Mouse (Mus musculus) left cerebral cortex, postnatal 10 days (tissue): ENCODE data around the gene Otud3. TPM values are rescaled to one million over a fixed set of nuclear protein-coding genes. Genes with fewer than 3 reads are reported as not detected.
"Not testable (repeated sequence)": the region's sequence is repeated elsewhere in the genome, so short reads cannot be mapped to it uniquely, and the experiment has no call there.

ENCODE experiments used
- DNase-seq, 2 experiments: peaks; one replicate each; pipeline ENCODE4 v3.0.0; 2021 to 2022; ENCODE audit warnings: low spot score in 2 of 2, mixed read lengths in 1 of 2; ENCODE audit errors: extremely low spot score in 1 of 2
- intact Hi-C: fragments of 180-260 bp; cut with DNase I; formaldehyde crosslinking; loops from one replicate; pipeline ENCODE4 v1.15.1; 2025
- total RNA-seq, 2 experiments: library from RNA; stranded (reverse); gene quantifications; 2 replicates each; pipeline ENCODE4 v1.2.3; 2021

The Otud3 gene
- total RNA-seq, 2 experiments from 2014 or later: 13.1 to 13.7 TPM

DNA sequence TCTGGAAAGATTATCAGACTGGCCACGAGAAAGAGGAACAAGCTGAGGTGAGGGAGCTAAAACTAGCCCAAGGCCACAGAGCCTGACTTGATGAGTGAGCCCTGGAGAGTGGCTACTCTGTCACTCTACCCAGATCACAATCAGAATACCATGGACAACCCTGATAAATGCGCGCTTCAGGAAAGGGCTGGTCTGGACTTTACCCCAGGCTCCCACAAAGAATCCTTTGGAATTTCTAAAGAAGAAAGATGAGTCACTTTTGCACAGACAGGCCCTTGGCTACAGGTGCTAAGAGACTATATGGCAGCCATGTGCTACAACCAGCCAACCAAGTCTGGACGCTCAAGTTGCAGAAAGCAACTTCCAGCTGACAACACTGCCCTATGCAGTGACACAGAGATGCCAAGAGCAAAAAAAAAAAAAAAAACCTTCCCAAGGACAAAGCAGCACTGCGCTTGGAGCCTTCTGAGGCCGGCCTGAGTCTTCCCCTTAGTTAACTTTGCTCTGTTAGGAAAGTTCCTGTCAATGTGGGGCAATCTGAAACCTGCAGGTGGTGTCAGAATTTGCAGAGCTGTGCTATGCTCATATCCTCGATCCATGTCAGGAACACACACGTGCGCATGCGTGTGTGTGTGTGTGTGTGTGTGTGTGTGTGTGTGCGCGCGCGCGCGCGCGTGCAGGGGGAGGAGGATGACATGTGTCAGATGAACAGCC lies 8.0 kb downstream of the Otud3 start:
- no peak for DNase-seq
- intact Hi-C loops: no loop called here

DNA sequence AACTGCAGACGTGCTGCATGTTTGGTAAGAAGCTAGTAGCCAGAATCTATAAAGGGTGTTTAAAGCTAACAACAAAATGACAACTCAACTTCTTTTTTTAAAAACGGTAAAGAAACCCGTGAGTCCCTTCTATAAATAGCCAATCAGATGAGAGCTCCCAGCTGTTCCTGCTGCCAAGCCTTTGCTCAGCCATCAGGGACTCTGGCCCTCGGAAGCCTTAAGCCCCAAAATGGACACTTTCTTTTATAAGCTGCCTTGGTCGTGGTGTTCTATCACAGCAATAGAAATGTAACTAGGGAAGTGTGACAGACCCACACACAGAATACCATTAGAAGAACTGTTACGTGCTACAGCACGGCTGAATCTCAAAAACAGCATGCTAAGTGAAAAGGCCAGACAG lies 14.4 kb downstream of the Otud3 start:
- no peak for DNase-seq
- intact Hi-C loops: no loop called here

DNA sequence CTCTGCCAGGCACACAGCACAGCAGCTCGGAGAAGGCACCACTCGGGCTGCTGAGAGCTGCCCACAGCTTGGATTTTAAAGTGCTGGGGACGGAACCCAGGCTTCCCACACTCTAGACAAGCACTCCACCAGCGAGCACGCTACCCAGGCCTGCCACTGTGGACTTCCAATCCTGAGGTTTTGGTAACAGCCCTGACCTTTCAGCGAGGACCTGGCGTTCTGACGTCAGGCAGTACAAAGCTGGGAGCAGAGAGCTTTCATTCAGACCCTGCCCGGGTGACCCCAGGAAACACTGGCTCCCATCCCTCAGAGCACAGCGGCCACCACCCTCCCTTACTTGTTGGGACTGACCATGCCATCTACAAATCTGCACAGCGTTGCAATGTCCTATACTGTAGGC lies 20.0 kb downstream of the Otud3 start:
- intact Hi-C loops: not testable (repeated sequence)

GRCm38 (mm10) chr4:138892655-138893054 lies 21.1 kb downstream of the Otud3 start:
- intact Hi-C loops: no loop called here
- no peak for DNase-seq

More for the DNA sequence above, 20.0 kb downstream of the Otud3 start:
- not testable (repeated sequence) for DNase-seq

- intact Hi-C loops: no loop called here
- DNase-seq: no peak
Measured at GRCm38 (mm10) chr4:138889635-138890034, 24.1 kb downstream of the Otud3 start.

DNA sequence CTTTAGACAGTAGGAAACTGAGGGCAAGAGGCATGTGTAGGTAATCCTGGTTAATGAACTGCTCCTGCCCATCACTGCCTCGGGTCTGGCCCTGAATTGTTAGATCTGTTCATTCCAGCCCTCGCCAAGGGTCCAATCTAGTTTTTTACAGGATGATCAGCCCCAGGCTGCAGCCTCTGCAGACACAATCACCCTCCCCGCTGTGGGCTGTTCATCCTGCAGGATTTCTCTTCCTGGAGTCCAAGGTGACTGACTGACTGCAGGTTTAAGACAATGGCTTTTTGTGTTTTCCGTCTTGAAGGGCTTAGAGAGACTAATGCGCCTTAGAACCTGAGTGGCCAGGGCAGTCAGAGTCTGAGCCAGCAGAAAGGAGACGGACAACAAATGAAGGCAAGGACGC lies 24.6 kb downstream of the Otud3 start:
- intact Hi-C loops: no loop called here
- no peak for DNase-seq

GRCm38 (mm10) chr4:138884261-138884660 lies 29.5 kb downstream of the Otud3 start:
- intact Hi-C loops: loop anchor here (1.0 kb wide), 1 partner anchor 18 kb away; no protein-coding TSS in a partner anchor
- peak; percentile 86 to 89 for DNase-seq

- intact Hi-C loops: no loop called here
- DNase-seq: peak in 1 of 2 experiments; percentile 55
Measured at GRCm38 (mm10) chr4:138882179-138882578, 31.6 kb downstream of the Otud3 start.

- intact Hi-C loops: no loop called here
- no peak for DNase-seq
Measured at GRCm38 (mm10) chr4:138880811-138881584, 32.7 kb downstream of the Otud3 start.

GRCm38 (mm10) chr4:138879808-138880207 lies 33.9 kb downstream of the Otud3 start:
- no peak for DNase-seq
- intact Hi-C loops: no loop called here

DNA sequence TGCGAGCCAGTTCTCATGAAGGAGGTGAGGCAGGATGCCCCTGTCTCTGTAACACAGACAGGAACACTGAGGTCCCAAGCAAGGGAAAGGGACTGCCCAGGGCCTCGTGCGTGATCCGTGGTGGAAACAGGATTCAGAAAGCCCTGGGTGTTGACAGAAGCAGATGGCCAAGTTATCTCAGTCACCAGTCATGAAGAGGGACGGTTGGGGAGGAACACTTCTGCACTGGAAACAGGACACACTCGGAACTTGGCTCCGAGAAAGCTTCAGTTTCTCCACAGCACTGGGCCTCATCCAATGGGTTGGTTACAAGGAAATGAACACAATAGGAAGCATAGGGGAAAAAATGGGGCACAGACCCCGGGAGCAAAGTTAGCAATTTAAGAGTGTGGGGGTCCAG lies 35.0 kb downstream of the Otud3 start:
- intact Hi-C loops: no loop called here
- DNase-seq: no peak

DNA sequence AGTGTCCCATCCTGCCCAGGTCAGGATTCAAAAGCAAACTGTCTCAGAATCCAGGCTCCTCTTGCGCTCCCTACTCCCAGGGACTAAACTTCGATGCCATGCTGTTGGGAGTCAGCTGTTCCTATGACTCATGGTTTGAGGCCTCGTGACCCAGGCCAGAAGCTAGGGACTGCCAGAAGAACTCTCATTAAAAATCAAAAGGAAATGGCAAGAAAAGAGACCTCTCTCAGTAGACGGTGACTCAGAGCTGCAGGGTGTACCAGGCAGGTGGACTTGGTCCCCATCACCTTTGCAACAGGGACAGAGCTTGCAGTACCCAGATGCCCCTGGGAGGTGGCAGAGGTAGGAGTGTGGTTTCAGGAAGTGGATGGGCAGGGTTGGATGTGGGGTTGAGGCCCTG lies 36.0 kb downstream of the Otud3 start, which contains the start of gene Pla2g2e:
Gene Pla2g2e (plus strand): TSS at position 212 of the 400 bp plus-strand sequence.
- no peak for DNase-seq
- intact Hi-C loops: no loop called here

DNA sequence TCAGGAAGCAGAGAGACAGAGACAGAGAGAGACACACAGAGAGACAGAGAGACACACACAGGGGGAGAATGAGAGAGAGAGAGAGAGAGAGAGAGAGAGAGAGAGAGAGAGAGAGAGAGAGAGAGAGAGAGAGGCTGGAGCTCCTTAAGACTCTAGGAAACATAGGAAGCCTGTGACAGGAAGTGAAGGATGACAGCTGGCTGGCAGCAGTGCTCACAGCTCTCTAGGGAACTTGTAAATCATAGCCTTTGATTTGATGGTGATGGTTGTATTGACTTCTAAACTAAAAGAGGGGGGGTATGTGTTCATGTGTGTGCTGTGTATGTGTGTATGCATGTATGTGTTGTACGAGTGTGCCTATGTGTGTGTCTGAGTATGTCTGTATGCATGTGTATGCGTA lies 37.8 kb downstream of the Otud3 start:
- no peak for DNase-seq
- intact Hi-C loops: no loop called here

DNA sequence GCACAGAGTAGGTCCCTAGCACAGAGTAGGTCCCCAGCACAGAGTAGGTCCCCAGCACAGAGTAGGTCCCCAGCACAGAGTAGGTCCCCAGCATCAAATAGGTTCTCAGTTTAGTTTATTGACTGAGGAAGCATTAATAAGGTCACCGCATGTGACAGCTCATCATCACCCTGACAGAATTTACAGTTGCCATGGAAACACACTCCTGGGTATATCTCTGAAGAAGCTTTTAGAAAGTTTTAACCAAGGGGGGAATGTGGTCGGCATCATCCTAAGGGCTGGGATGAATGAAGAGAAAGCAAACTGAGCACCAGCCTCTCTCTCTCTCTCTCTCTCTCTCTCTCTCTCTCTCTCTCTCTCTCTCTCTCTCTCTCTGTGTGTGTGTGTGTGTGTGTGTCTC lies 38.5 kb downstream of the Otud3 start:
- intact Hi-C loops, DNase-seq: not testable (repeated sequence)

DNA sequence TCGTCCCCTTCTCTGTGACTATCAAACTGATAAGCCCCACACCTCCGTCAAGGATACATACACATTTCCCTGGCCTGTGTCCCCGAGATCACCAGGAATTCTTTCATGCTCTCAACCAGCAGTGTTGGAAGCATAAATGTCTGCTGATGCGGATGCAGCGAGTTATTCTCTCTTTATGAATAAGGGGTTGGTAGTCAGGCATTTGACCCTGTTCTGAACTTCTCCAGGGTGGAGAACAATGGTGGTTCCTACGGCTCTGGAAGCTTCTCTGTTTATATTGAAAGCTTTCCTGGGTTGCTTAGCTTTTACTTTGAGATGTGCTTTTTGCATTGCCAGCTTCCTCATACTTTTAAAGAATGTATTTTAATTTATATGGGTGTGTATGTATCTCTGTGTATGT lies 39.9 kb downstream of the Otud3 start, which contains the start of gene Gm13030:
Gene Gm13030 (minus strand): TSS at position 101 of the 400 bp plus-strand sequence.
- no peak for DNase-seq
- intact Hi-C loops: no loop called here

DNA sequence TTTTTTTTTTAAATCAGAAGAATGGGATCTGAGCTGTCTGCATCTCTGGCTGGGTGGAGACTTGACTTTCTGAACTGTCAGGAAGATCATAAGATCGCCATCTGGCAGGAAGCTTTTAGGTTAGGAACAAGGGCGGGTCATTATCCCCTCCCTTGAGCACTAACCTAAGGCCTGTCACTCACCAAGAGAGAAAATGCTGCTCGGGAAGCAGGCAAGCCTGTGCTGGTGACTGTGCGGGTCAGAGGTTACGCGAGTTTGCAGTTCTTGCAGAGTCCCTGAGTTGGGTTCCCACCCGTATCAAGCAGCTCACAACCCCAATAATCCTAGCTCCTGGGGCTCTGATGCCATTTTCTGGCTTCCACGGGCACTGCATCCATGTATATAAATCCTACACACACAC lies 45.1 kb downstream of the Otud3 start:
- intact Hi-C loops: no loop called here
- no peak for DNase-seq

DNA sequence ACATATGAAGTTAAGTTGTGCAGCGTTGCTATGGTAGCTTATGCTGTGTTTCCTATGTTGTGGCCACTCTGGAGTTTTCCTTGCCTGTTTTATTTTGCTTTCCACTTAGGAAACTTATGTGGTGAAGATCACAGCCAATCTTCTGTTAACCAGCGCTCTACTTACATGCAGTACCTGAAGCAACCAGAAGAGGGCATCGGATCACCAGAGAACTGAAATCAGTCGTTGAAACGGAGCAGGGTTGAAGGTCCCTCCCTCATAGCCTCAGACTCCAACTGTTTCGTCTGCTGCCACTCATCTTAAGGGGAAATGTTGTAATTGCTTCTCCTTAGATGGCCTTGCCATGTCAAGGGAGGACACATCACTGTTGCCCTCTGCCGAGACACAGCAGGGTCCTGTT lies 47.3 kb downstream of the Otud3 start:
- peak; percentile 67 to 76 for DNase-seq
- intact Hi-C loops: loop anchor here (1.0 kb wide), 1 partner anchor 18 kb away; no protein-coding TSS in a partner anchor

- peak in 1 of 2 experiments; percentile 16 for DNase-seq
- intact Hi-C loops: loop anchor here (1.0 kb wide), 1 partner anchor 18 kb away; no protein-coding TSS in a partner anchor
Measured at GRCm38 (mm10) chr4:138865991-138866390, 47.8 kb downstream of the Otud3 start.

DNA sequence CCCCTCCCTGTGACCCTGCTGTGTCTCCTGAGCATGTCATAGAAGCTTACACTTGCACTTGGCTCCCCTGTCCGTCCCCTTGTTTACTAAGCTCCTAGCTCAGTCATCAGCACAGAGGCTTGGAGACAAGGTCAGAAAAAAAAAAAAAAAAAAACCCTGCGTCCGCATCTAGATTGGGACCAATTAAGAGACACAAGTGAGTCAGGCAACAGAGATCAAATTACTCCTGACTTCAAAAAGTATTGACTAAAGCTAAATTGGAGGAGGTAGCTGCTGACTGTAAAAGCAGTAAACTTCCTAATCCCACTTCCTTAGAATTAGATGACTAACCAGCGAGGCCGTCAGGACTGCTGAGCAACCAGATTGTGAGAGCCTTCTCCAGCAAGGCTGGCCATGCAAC lies 48.7 kb downstream of the Otud3 start:
- peak in 1 of 2 experiments; percentile 15 for DNase-seq
- intact Hi-C loops: no loop called here
